10 mouse cellular contexts compared by ENCODE assay signal in genomic region chr2:165792431-165793282, GRCm38 (mm10).
DNase-seq lines count a peak whose midpoint lies in the region; ATAC-seq lines count a peak whose summit lies in the region.
"Had no signal": no experiment of that assay in that cellular context is flagged by ENCODE, and none has a peak within 500 bp of the region (broad histone marks: within the 10 kb centered on the region; RNA-seq: fewer than 3 reads in every experiment).

No protein-coding gene starts in this region.

- no peaks in the 10 kb centered on the region for H3K27me3 ChIP-seq in midbrain, embryonic 15.5 days (replicated peaks)
- H3K27me3 ChIP-seq in midbrain, embryonic 14.5 days (ENCODE audit: control insufficient read depth, insufficient read depth, low read length), result no peaks in the 10 kb centered on the region
- H3K27me3 ChIP-seq: intestine, embryonic 15.5 days had no signal

- H3K27ac ChIP-seq in midbrain, embryonic 15.5 days, result 0 out of 2 replicates have a peak overlapping the region, but pooled peaks have one; percentile 51
- no peak overlapping the region; the same call in 1 of the 2 replicates for H3K27ac ChIP-seq in midbrain, embryonic 14.5 days (replicated peaks; ENCODE audit: low read depth, low read length)
- H3K27ac ChIP-seq: intestine, embryonic 15.5 days; left cerebral cortex, adult 2 months had no signal

- 91% methylated on average over 25 of the region's 25 CpGs for WGBS in midbrain, embryonic 15.5 days
- 90% methylated on average over 25 of the region's 25 CpGs for WGBS in midbrain, embryonic 14.5 days

- H3K9me3 ChIP-seq in midbrain, embryonic 15.5 days, result no peaks in the 10 kb centered on the region
- no peaks in the 10 kb centered on the region for H3K9me3 ChIP-seq in midbrain, embryonic 14.5 days (ENCODE audit: control insufficient read depth, low read length)
- H3K9me3 ChIP-seq: intestine, embryonic 15.5 days had no signal

- no peak for DNase-seq in midbrain, embryonic 14.5 days
- DNase-seq in ZHBTc4 (ENCODE audit: low read depth, low spot score), result peak; percentile 71
- peak; percentile 60 to 71 for DNase-seq in natural killer cell, adult 2 months (ENCODE audit: low spot score in 2 of 2)
- peak; percentile 70 for DNase-seq in thymus, postnatal 4 days
- no peak for DNase-seq in frontal cortex, postnatal 36 days (ENCODE audit: low spot score in 2 of 2)
- no peak for DNase-seq in adrenal gland, adult (ENCODE audit: inconsistent age in 2 of 2, low spot score in 1 of 2)

- H3K4me2 ChIP-seq in midbrain, embryonic 15.5 days, result no peak overlapping the region
- no peak overlapping the region for H3K4me2 ChIP-seq in midbrain, embryonic 14.5 days (ENCODE audit: low read length)
- H3K4me2 ChIP-seq: intestine, embryonic 15.5 days had no signal

- H3K4me3 ChIP-seq in midbrain, embryonic 15.5 days, result no peak overlapping the region
- H3K4me3 ChIP-seq in midbrain, embryonic 14.5 days (replicated peaks; ENCODE audit: low read depth, low read length), result no peak overlapping the region
- H3K4me3 ChIP-seq: intestine, embryonic 15.5 days; left cerebral cortex, adult 2 months had no signal

- no peak for ATAC-seq in midbrain, embryonic 15.5 days (replicated peaks)
- no peak for ATAC-seq in midbrain, embryonic 14.5 days (ENCODE audit: low FRiP score, low TSS enrichment)
- no peak for ATAC-seq in megakaryocyte progenitor cell, adult 5-6 weeks (replicated peaks; ENCODE audit: poor library complexity)

- H3K9ac ChIP-seq in midbrain, embryonic 15.5 days, result no peak overlapping the region
- no peak overlapping the region for H3K9ac ChIP-seq in midbrain, embryonic 14.5 days (replicated peaks; ENCODE audit: low read length)
- H3K9ac ChIP-seq: intestine, embryonic 15.5 days had no signal

- H3K4me1 ChIP-seq in midbrain, embryonic 15.5 days, result peaks cover 16% of the 10 kb centered on the region
- 0 out of 2 replicates have a peak, but pooled peaks cover 5% of the 10 kb centered on the region for H3K4me1 ChIP-seq in midbrain, embryonic 14.5 days (ENCODE audit: control insufficient read depth, insufficient read depth, low read length)

- H3K36me3 ChIP-seq in midbrain, embryonic 15.5 days (replicated peaks), result peaks cover 53% of the 10 kb centered on the region
- peaks cover 90% of the 10 kb centered on the region for H3K36me3 ChIP-seq in midbrain, embryonic 14.5 days (ENCODE audit: control insufficient read depth, insufficient read depth, low read length)

Comparison
In these comparisons a context has a peak if more than half of its experiments do, and no peak if none do; other contexts are left out.
1. DNase-seq: peak in ZHBTc4 (single experiment), natural killer cell, adult 2 months (2 of 2) and thymus, postnatal 4 days (single experiment); none in midbrain, embryonic 14.5 days (single experiment), frontal cortex, postnatal 36 days (0 of 2) and adrenal gland, adult (0 of 2).